Mouse (Mus musculus) lung, adult 2 months (tissue): Measurements from ENCODE around the gene Usp4. TPM values are rescaled to one million over a fixed set of nuclear protein-coding genes. Genes with fewer than 3 reads are reported as not detected.

Experiments used
- DNase-seq: peaks from one replicate; pipeline ENCODE4 v3.0.0; 2022
- H3K4me1 ChIP-seq: fragments of 200-500 bp; 2 replicates; pipeline ENCODE4 v1.6.1; 2011; ENCODE audit warnings: low read length; ENCODE audit not compliant: control insufficient read depth, insufficient read depth
- H3K4me3 ChIP-seq: fragments of 200-500 bp; replicated peaks from 2 replicates; pipeline ENCODE3; 2011; ENCODE audit warnings: low read depth, mild to moderate bottlenecking, control low read depth, low read length; ENCODE audit errors: extremely low read depth
- CTCF ChIP-seq: fragments of 200-500 bp; IDR thresholded peaks from 2 replicates; pipeline ENCODE4 v1.5.1; 2011; ENCODE audit warnings: mild to moderate bottlenecking, low read length, control low read depth; ENCODE audit not compliant: insufficient read depth
- POLR2A ChIP-seq: fragments of 200-500 bp; IDR thresholded peaks from 2 replicates; pipeline ENCODE4 v1.6.1; 2011; ENCODE audit warnings: low read depth, mild to moderate bottlenecking, control low read depth, low read length, borderline replicate concordance; ENCODE audit errors: extremely low read depth
- WGBS: fragments of 180-500 bp; shearing (Covaris S2); methylation state at CpG from one replicate; pipeline ENCODE4 v1.1.7; 2018; 5-methylcytosine and 5-hydroxymethylcytosine counted together
- polyA plus RNA-seq: library from polyadenylated mRNA; depleted of rRNA; stranded (reverse); fragments of >200 nt; gene quantifications from 2 replicates; pipeline ENCODE4 v1.2.3, GENCODE M21; 2012

Usp4 gene
- polyA plus RNA-seq, 1 experiment, result 75.6 TPM

- no peak for DNase-seq
- Histone ChIP-seq H3K4me1 (peaks cover 14% of the 10 kb centered on the region), H3K4me3 (no peak overlapping the region)
- no peak for TF ChIP-seq CTCF
These were observed 5.9 kb upstream of the Usp4 start for GRCm38 (mm10) chr9:108341801-108342200.

DNA sequence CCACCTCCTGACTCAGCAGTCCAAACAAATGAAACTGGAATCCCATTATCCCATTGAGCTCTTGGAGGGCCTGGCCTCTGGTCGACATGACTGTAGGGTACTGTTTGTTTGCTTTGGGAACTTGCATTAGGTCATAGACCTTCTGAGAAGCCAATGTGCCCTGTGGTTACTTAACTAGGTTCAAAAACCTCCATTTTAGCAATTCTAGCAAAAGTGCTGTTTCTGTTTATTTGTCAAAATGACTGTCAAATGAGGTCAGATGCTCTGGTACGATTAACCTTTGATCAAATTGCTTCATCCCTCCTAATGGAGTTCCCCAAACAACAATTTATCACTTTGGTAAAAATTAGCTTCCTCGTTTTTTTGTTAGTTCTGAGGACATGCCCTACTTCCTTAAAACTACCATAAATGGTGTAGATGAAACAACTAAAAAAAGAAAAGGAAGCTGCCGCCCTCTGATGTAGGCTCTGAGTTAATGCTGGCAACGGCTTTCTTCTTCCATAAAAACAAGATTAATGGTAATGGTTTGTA, 5.3 kb upstream of the Usp4 start:
- Histone ChIP-seq H3K4me1 (peaks cover 14% of the 10 kb centered on the region), H3K4me3 (no peak overlapping the region)
- TF ChIP-seq POLR2A, result no peak
- no peak for TF ChIP-seq CTCF
- 13% methylated on average over 5 of the region's 5 CpGs for WGBS
- no peak for DNase-seq

DNA sequence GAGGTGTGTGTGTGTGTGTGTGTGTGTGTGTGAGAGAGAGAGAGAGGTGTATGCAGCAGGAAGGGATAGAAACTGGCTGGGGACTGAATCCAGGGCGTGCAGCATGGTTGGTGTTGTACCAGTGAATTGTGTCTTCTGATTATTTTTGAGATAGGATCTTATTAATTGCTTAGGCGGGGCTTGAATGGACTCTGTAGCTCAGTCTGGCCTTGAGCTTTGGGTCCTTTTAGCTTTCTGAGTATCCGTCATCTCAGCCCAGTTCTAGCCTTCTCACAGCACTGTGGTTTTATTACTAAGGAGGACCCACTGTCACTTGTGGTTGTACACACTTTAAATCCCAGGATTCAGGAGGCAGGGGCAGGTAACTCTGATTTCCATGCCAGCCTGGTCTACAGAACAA, 4.3 kb upstream of the Usp4 start:
- TF ChIP-seq CTCF (no peak), POLR2A (no peak)
- DNase-seq, result no peak
- Histone ChIP-seq H3K4me1 (peaks cover 13% of the 10 kb centered on the region), H3K4me3 (no peak overlapping the region)
- WGBS, result 60% methylated on average over 3 of the region's 3 CpGs

DNA sequence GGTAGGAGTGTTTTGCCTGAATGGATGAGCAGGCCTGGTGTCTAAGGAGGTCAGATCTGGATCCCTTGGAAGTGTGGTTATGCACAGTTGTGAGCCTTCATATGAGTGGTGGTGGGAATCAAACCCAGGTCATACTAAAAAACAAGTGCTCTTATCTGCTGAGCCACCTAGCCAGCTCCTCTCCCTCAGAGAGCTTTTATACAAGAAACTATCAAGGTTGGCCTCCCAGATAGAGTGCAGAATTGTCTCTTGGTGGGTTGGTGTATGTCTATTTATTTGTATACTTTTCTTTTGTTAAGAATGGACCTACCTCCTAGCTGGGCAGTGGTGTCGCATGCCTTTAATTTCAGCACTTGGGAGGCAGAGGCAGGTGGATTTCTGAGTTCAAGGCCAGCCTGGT, 3.8 kb upstream of the Usp4 start:
- 86% methylated on average over 1 of the region's 1 CpGs for WGBS
- DNase-seq, result no peak
- no peak overlapping the region for H3K4me3 ChIP-seq
- peaks cover 13% of the 10 kb centered on the region for H3K4me1 ChIP-seq
- TF ChIP-seq POLR2A, result no peak
- TF ChIP-seq CTCF, result no peak

DNA sequence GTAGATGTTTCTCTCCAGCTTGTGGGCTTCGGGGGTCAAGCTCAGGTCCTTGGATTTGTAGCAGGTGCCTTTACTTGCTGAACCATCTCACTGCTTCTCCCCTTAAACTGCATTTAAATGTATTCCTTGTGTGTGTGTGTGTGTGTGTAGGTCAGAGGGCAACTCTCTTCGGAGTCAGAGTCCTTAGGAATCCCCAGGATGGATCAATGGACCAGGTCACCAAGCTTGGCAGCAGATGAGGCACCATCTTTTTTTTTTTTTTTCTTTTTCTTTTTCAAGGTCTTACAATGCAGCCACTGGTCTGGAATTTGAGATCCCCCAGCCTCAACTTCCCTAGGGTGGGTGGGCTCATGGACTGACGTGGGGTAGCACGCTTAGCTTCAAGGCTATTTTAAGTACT, 3.2 kb upstream of the Usp4 start:
- Histone ChIP-seq H3K4me1 (peaks cover 15% of the 10 kb centered on the region), H3K4me3 (no peak overlapping the region)
- no peak for DNase-seq
- TF ChIP-seq POLR2A, result no peak
- 89% methylated on average over 4 of the region's 4 CpGs for WGBS

GRCm38 (mm10) chr9:108347024-108347423, 629 bp upstream of the Usp4 start:
- H3K4me1 ChIP-seq, result peaks cover 6% of the 10 kb centered on the region
- H3K4me3 ChIP-seq, result peak overlapping the region; percentile 71
- DNase-seq, result no peak
- whole genome bisulfite sequencing, result 2% methylated on average over 11 of the region's 11 CpGs
- TF ChIP-seq POLR2A (no peak), CTCF (no peak)

GRCm38 (mm10) chr9:108348290-108348680, 632 bp downstream of the Usp4 start:
- DNase-seq, result no peak
- peaks cover 6% of the 10 kb centered on the region for H3K4me1 ChIP-seq
- TF ChIP-seq POLR2A (no peak), CTCF (no peak)
- 1% methylated on average over 14 of the region's 14 CpGs for WGBS
- peak overlapping the region; percentile 94 for H3K4me3 ChIP-seq

- no peak for TF ChIP-seq CTCF
- no peak for TF ChIP-seq POLR2A
- DNase-seq, result no peak
- Histone ChIP-seq H3K4me3 (no peak overlapping the region), H3K4me1 (peaks cover 6% of the 10 kb centered on the region)
- WGBS, result 95% methylated on average over 4 of the region's 4 CpGs
These were observed 2.1 kb downstream of the Usp4 start for GRCm38 (mm10) chr9:108349727-108350126.

GRCm38 (mm10) chr9:108378234-108378633, 30.6 kb downstream of the Usp4 start:
- H3K4me3 ChIP-seq, result no peak overlapping the region
- TF ChIP-seq POLR2A (no peak), CTCF (no peak)
- no peak for DNase-seq
- 74% methylated on average over 9 of the region's 9 CpGs for WGBS
- no peaks in the 10 kb centered on the region for H3K4me1 ChIP-seq

GRCm38 (mm10) chr9:108378736-108379135, 31.1 kb downstream of the Usp4 start:
- no peaks in the 10 kb centered on the region for H3K4me1 ChIP-seq
- DNase-seq, result no peak
- 76% methylated on average over 5 of the region's 5 CpGs for WGBS
- TF ChIP-seq POLR2A (no peak), CTCF (no peak)
- H3K4me3 ChIP-seq, result no peak overlapping the region

- 84% methylated on average over 4 of the region's 4 CpGs for WGBS
- Histone ChIP-seq H3K4me3 (no peak overlapping the region), H3K4me1 (no peaks in the 10 kb centered on the region)
- TF ChIP-seq CTCF, result no peak
- no peak for TF ChIP-seq POLR2A
- no peak for DNase-seq
These were observed 31.6 kb downstream of the Usp4 start for GRCm38 (mm10) chr9:108379294-108379693.

DNA sequence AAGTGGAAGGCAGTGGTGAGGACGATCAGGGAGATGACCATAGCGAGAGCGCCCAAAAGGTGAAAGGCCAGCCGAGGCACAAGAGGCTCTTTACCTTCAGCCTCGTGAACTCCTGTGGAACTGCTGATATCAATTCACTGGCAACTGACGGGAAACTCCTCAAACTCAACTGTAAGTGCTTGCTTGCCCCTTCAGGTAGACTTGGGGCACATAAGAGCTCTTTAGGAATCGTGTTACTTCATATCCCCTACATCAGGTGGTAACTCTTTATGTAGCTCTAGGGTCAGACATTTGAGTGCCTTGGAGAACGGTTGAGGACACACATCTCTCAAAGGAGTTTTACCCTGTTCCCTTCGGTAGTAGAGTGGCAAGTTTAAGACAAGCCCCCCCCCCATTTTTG, 33.7 kb downstream of the Usp4 start:
- DNase-seq, result peak; percentile 26
- Histone ChIP-seq H3K4me1 (no peaks in the 10 kb centered on the region), H3K4me3 (no peak overlapping the region)
- 70% methylated on average over 9 of the region's 9 CpGs for WGBS
- TF ChIP-seq POLR2A (no peak), CTCF (no peak)
